ENCODE assay signal across 9 mouse cellular contexts in the genomic region with DNA sequence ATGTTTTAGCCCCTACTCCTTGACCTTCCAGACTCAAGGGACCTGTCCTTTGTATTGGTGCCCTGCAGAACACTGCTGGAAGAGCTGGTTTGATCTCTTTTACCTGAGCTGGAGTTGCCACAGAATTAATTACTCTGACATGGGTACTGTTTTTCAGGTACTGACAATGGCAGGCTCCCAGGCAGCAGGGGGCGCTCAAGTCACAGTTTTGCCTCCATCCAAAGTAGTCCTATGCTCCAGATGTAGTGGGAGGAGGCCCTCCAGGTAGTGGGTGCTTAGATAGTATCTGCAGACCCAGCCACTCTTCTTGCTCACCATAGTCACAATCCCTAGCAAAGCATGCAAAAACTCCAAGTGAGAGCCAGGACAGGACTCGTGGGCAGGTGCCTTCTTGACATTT. TPM values are rescaled to one million over a fixed set of nuclear protein-coding genes. Genes with fewer than 3 reads are reported as not detected.
A peak's percentile ranks its signal among the peaks of the same experiment; 100 is the strongest.
DNase-seq lines count a peak whose midpoint lies in the region; ATAC-seq and TF ChIP-seq lines count a peak whose summit lies in the region.
"Had no signal": no experiment of that assay in that cellular context is flagged by ENCODE, and none has a peak within 500 bp of the region (broad histone marks: within the 10 kb centered on the region; RNA-seq: fewer than 3 reads in every experiment).

No protein-coding gene starts in this region.

- TF ChIP-seq POLR2A in spleen, adult 2 months (IDR thresholded peaks at IDR 0.05; ENCODE audit: low read depth, low read length), result no peak

- H3K27me3 ChIP-seq in embryonic facial prominence, embryonic 11.5 days (ENCODE audit: control insufficient read depth, insufficient read depth, low read length), result no peaks in the 10 kb centered on the region
- no peaks in the 10 kb centered on the region for H3K27me3 ChIP-seq in spleen, adult 2 months (ENCODE audit: control insufficient read depth, insufficient read depth, low read length)
- H3K27me3 ChIP-seq: midbrain, embryonic 12.5 days had no signal

- no peaks in the 10 kb centered on the region for H3K9me3 ChIP-seq in embryonic facial prominence, embryonic 11.5 days (replicated peaks; ENCODE audit: control insufficient read depth, low read length)
- H3K9me3 ChIP-seq: midbrain, embryonic 12.5 days had no signal

- H3K4me2 ChIP-seq in embryonic facial prominence, embryonic 11.5 days (ENCODE audit: low read depth, low read length), result no peak overlapping the region
- H3K4me2 ChIP-seq: midbrain, embryonic 12.5 days had no signal

- TF ChIP-seq CTCF in spleen, adult 2 months (IDR thresholded peaks at IDR 0.05; ENCODE audit: extremely low read depth, insufficient read depth, insufficient read length, insufficient replicate concordance), result peak; percentile 75; the same call in 1 of the 2 replicates

- no peaks in the 10 kb centered on the region; the same call in 1 of the 2 replicates for H3K36me3 ChIP-seq in embryonic facial prominence, embryonic 11.5 days (replicated peaks; ENCODE audit: control insufficient read depth, insufficient read depth, low read depth, low read length)
- H3K36me3 ChIP-seq in spleen, adult 2 months (ENCODE audit: control insufficient read depth, insufficient read depth, low read length), result no peaks in the 10 kb centered on the region

- H3K4me1 ChIP-seq in embryonic facial prominence, embryonic 11.5 days (ENCODE audit: control insufficient read depth, insufficient read depth, low read length), result no peaks in the 10 kb centered on the region
- no peaks in the 10 kb centered on the region for H3K4me1 ChIP-seq in spleen, adult 2 months (ENCODE audit: control insufficient read depth, insufficient read depth, insufficient read length)

- no peak overlapping the region for H3K27ac ChIP-seq in embryonic facial prominence, embryonic 11.5 days (replicated peaks; ENCODE audit: low read depth, low read length)
- H3K27ac ChIP-seq in spleen, adult 2 months (ENCODE audit: insufficient read depth, low read length), result no peak overlapping the region
- H3K27ac ChIP-seq: midbrain, embryonic 12.5 days had no signal

- ATAC-seq in CD4-positive, CD25-positive, alpha-beta regulatory T cell, adult 4 months, result no peak
- no peak for ATAC-seq in embryonic facial prominence, embryonic 11.5 days (replicated peaks; ENCODE audit: insufficient number of reproducible peaks, low FRiP score, low TSS enrichment, low read depth)
- peak; percentile 69 for ATAC-seq in megakaryocyte progenitor cell, adult 5-6 weeks (replicated peaks; ENCODE audit: poor library complexity)

- 30% methylated on average over 2 of the region's 2 CpGs for WGBS in embryonic facial prominence, embryonic 11.5 days
- WGBS in spleen, adult 2 months, result 38% methylated on average over 2 of the region's 2 CpGs

- no peak overlapping the region for H3K9ac ChIP-seq in embryonic facial prominence, embryonic 11.5 days (replicated peaks; ENCODE audit: low read length)
- H3K9ac ChIP-seq: midbrain, embryonic 12.5 days had no signal

- H3K4me3 ChIP-seq in embryonic facial prominence, embryonic 11.5 days (ENCODE audit: low read depth, low read length), result no peak overlapping the region
- no peak overlapping the region for H3K4me3 ChIP-seq in spleen, adult 2 months (ENCODE audit: extremely low read depth, insufficient read depth, insufficient read length)
- H3K4me3 ChIP-seq: midbrain, embryonic 12.5 days had no signal

- DNase-seq in CD4-positive, CD25-positive, alpha-beta regulatory T cell, adult 2 months (ENCODE audit: low read depth, low spot score), result peak; percentile 84
- DNase-seq in adrenal gland, postnatal 36 days, result peak; percentile 87 to 90
- DNase-seq in embryonic facial prominence, embryonic 11.5 days (ENCODE audit: low spot score), result peak; percentile 73
- peak; percentile 90 for DNase-seq in heart, postnatal 4 days
- peak; percentile 84 to 93 for DNase-seq in left cerebral cortex, adult 18-20 months (ENCODE audit: low spot score in 2 of 2)
- DNase-seq in spleen, adult 2 months (ENCODE audit: low read depth in 1 of 2, low spot score in 2 of 2), result peak; percentile 14 to 66

RNA-seq across cellular contexts. Expression of gene Rgs12, which starts 36.6 kb away (rescaled TPM):
- polyA plus RNA-seq in CD4-positive, CD25-positive, alpha-beta regulatory T cell, adult 4 months (2017; shearing (Covaris generic)), result 10 to 100 TPM in 1 of 2 experiments, 1 to 10 TPM in 1; 5.3 to 11.0 TPM
- 10 to 100 TPM; 13.3 to 28.6 TPM for total RNA-seq in adrenal gland, postnatal 36 days (2021)
- 33.7 and 34.4 TPM in 2 replicates for polyA plus RNA-seq in embryonic facial prominence, embryonic 11.5 days (2014; fragmentation: Nextera tagmentation; extraction: Ambion mirVana)
- total RNA-seq in heart, postnatal 4 days (2021), result 10 to 100 TPM; 49.8 to 60.4 TPM
- total RNA-seq in left cerebral cortex, adult 18-20 months (2021), result 10 to 100 TPM; 49.6 to 50.4 TPM
- total RNA-seq in megakaryocyte progenitor cell, adult 5-6 weeks (2015), result 9.7 and 12.2 TPM in 2 replicates
- 8.3 and 11.8 TPM in 2 replicates for total RNA-seq in megakaryocyte progenitor cell, adult 5-6 weeks (2017)
- polyA plus RNA-seq in spleen, adult 2 months (2012; rRNA removed), result 27.8 and 30.1 TPM in 2 replicates

RNA-seq across cellular contexts. Expression of gene Hgfac, which starts 55.4 kb away (rescaled TPM):
- 1 to 10 TPM; 6.7 to 7.9 TPM for polyA plus RNA-seq in CD4-positive, CD25-positive, alpha-beta regulatory T cell, adult 4 months (2017; shearing (Covaris generic))
- total RNA-seq in adrenal gland, postnatal 36 days (2021), result 1 to 10 TPM in 1 of 2 experiments, under 1 TPM in 1; 0.96 to 1.2 TPM
- polyA plus RNA-seq in embryonic facial prominence, embryonic 11.5 days (2014; fragmentation: Nextera tagmentation; extraction: Ambion mirVana), result 0.35 TPM in 1 of 2 replicates, not detected in the other
- 1 to 10 TPM; 2.3 to 3.1 TPM for total RNA-seq in heart, postnatal 4 days (2021)
- total RNA-seq in left cerebral cortex, adult 18-20 months (2021), result 1 to 10 TPM; 1.1 to 1.7 TPM
- total RNA-seq in megakaryocyte progenitor cell, adult 5-6 weeks (2015), result 0.59 TPM in 1 of 2 replicates, not detected in the other
- 0.24 TPM in 1 of 2 replicates, not detected in the other for total RNA-seq in megakaryocyte progenitor cell, adult 5-6 weeks (2017)
- polyA plus RNA-seq in spleen, adult 2 months (2012; rRNA removed), result 9.1 and 11.7 TPM in 2 replicates

Comparison
In these comparisons a context has a peak if more than half of its experiments do, and no peak if none do; other contexts are left out.
1. DNase-seq: peak in every context shown above with its lines; median percentile 90 in heart, postnatal 4 days; 88 in adrenal gland, postnatal 36 days; 88 in left cerebral cortex, adult 18-20 months; 84 in CD4-positive, CD25-positive, alpha-beta regulatory T cell, adult 2 months; 73 in embryonic facial prominence, embryonic 11.5 days; 40 in spleen, adult 2 months.